Mouse (Mus musculus): ENCODE measurements around the gene Arhgap1.

- TF ChIP-seq POLR2A (IDR thresholded peaks at IDR 0.05; ENCODE audit: insufficient read depth, low read length) = no peak
- no peak for TF ChIP-seq EP300 (IDR thresholded peaks at IDR 0.05; ENCODE audit: insufficient read depth, low read depth, low read length)
Measured at GRCm38 (mm10) chr2:91650360-91650995, 818 bp downstream of the Arhgap1 start.

Data from ES-Bruce4 (cell line).